Mouse (Mus musculus) G1E (cell line): ENCODE measurements around the gene Il25. TPM values are rescaled to one million over a fixed set of nuclear protein-coding genes. Genes with fewer than 3 reads are reported as not detected.
"Not testable (repeated sequence)": the region's sequence is repeated elsewhere in the genome, so short reads cannot be mapped to it uniquely, and the experiment has no call there.

Experiments used
- ATAC-seq: 2 replicates; pipeline ENCODE4 v1.8.0; 2016; ENCODE audit warnings: mild to moderate bottlenecking; ENCODE audit not compliant: insufficient number of reproducible peaks, poor library complexity, low FRiP score, severe bottlenecking; ENCODE audit errors: extremely low read depth
- DNase-seq: peaks from one replicate; pipeline ENCODE4 v3.0.0; 2012; ENCODE audit warnings: low spot score
- H3K27me3 ChIP-seq: 2 replicates; pipeline ENCODE4 v1.6.1; 2012; ENCODE audit warnings: mild to moderate bottlenecking, low read length, inconsistent platforms; ENCODE audit not compliant: insufficient read depth
- H3K36me3 ChIP-seq: replicated peaks from 2 replicates; pipeline ENCODE3; 2012; ENCODE audit warnings: mild to moderate bottlenecking, inconsistent platforms
- H3K4me1 ChIP-seq: 2 replicates; pipeline ENCODE4 v1.6.1; 2012; ENCODE audit warnings: low read depth, low read length, inconsistent platforms, mixed read lengths; ENCODE audit not compliant: insufficient read depth
- H3K4me3 ChIP-seq: 2 replicates; pipeline ENCODE4 v1.5.1; 2012; ENCODE audit warnings: low read depth, mild to moderate bottlenecking, inconsistent platforms, low read length, moderate library complexity, mixed read lengths
- H3K9me3 ChIP-seq: replicated peaks from 2 replicates; pipeline ENCODE4 v1.6.1; 2012; ENCODE audit warnings: inconsistent platforms
- CTCF ChIP-seq: IDR thresholded peaks from 2 replicates; pipeline ENCODE4 v1.5.1; 2012; ENCODE audit warnings: low read depth, low read length, inconsistent platforms, mixed read lengths
- GATA1 ChIP-seq: IDR thresholded peaks from 2 replicates; pipeline ENCODE4 v1.6.1; 2012; ENCODE audit warnings: borderline replicate concordance, low read length, inconsistent platforms, mixed read lengths
- GATA2 ChIP-seq: IDR thresholded peaks from 2 replicates; pipeline ENCODE4 v1.6.1; 2012; ENCODE audit warnings: low read depth, low read length, inconsistent platforms, borderline replicate concordance
- POLR2AphosphoS5 ChIP-seq: IDR thresholded peaks from 2 replicates; pipeline ENCODE4 v1.6.1; 2012; ENCODE audit warnings: low read depth, low read length, inconsistent platforms; ENCODE audit not compliant: insufficient replicate concordance
- TAL1 ChIP-seq: conservative IDR thresholded peaks from 2 replicates; pipeline ENCODE4 v1.6.1; 2012; ENCODE audit warnings: low read depth, low read length, inconsistent platforms, mixed read lengths
- polyA plus RNA-seq: library from polyadenylated mRNA; stranded (reverse); fragments of >175 nt; gene quantifications from 2 replicates; pipeline ENCODE4 v1.2.3, GENCODE M21; 2012
- total RNA-seq, 2 experiments: library from RNA; stranded (forward) in 1 of 2; stranded (reverse) in 1 of 2; fragments of 200-1000 nt in 1 of 2; fragments of >200 nt in 1 of 2; fragmentation: Nextera tagmentation in 1 of 2; gene quantifications; 2 replicates each; pipeline ENCODE4 v1.2.3; 2014 to 2017

Il25 gene
- total and polyA plus RNA-seq, 3 experiments = not detected

GRCm38 (mm10) chr14:54965044-54965443 is 32.5 kb downstream of the Il25 start:
- Histone ChIP-seq H3K36me3 (no peaks in the 10 kb centered on the region), H3K4me3 (no peak overlapping the region), H3K27me3 (peaks cover 30% of the 10 kb centered on the region), H3K4me1 (no peaks in the 10 kb centered on the region), H3K9me3 (no peaks in the 10 kb centered on the region)
- no peak for ATAC-seq
- DNase-seq = no peak
- no peak for TF ChIP-seq POLR2AphosphoS5
- no peak for TF ChIP-seq GATA1
- TF ChIP-seq TAL1 = no peak
- no peak for TF ChIP-seq GATA2
- TF ChIP-seq CTCF = no peak

GRCm38 (mm10) chr14:54965631-54966030 is 33.1 kb downstream of the Il25 start:
- Histone ChIP-seq H3K36me3 (no peaks in the 10 kb centered on the region), H3K4me1 (no peaks in the 10 kb centered on the region), H3K4me3 (no peak overlapping the region), H3K27me3 (peaks cover 30% of the 10 kb centered on the region), H3K9me3 (no peaks in the 10 kb centered on the region)
- no peak for DNase-seq
- TF ChIP-seq TAL1 (no peak), GATA2 (no peak), GATA1 (no peak), POLR2AphosphoS5 (no peak), CTCF (no peak)
- no peak for ATAC-seq

- Histone ChIP-seq H3K4me1 (no peaks in the 10 kb centered on the region), H3K4me3 (no peak within 1 kb of the TSS), H3K36me3 (no peaks in the 10 kb centered on the region), H3K27me3 (peaks cover 33% of the 10 kb centered on the region), H3K9me3 (no peaks in the 10 kb centered on the region)
- ATAC-seq = no peak
- DNase-seq = no peak
- TF ChIP-seq CTCF (no peak), GATA1 (no peak), TAL1 (no peak), POLR2AphosphoS5 (no peak), GATA2 (no peak)
These were observed 34.0 kb downstream of the Il25 start, which contains the start of gene Myh6 for GRCm38 (mm10) chr14:54966320-54966977. Gene Myh6 (minus strand): TSS chr14:54966927.

GRCm38 (mm10) chr14:54967874-54968273 is 35.4 kb downstream of the Il25 start:
- no peak overlapping the region for H3K4me3 ChIP-seq
- H3K36me3 ChIP-seq = no peaks in the 10 kb centered on the region
- no peaks in the 10 kb centered on the region for H3K4me1 ChIP-seq
- no peak for ATAC-seq
- DNase-seq = no peak
- no peak for TF ChIP-seq POLR2AphosphoS5
- no peak for TF ChIP-seq GATA1
- no peak for TF ChIP-seq GATA2
- no peak for TF ChIP-seq TAL1
- no peak for TF ChIP-seq CTCF
- H3K27me3 ChIP-seq = peaks cover 36% of the 10 kb centered on the region
- H3K9me3 ChIP-seq = no peaks in the 10 kb centered on the region

GRCm38 (mm10) chr14:54968344-54968743 is 35.8 kb downstream of the Il25 start:
- no peak for TF ChIP-seq POLR2AphosphoS5
- TF ChIP-seq GATA2 = no peak
- no peak for TF ChIP-seq GATA1
- TF ChIP-seq CTCF = no peak
- no peak overlapping the region for H3K4me3 ChIP-seq
- H3K27me3 ChIP-seq = peaks cover 39% of the 10 kb centered on the region
- ATAC-seq (no peak), DNase-seq (no peak)
- no peaks in the 10 kb centered on the region for H3K9me3 ChIP-seq
- no peaks in the 10 kb centered on the region for H3K4me1 ChIP-seq
- H3K36me3 ChIP-seq = no peaks in the 10 kb centered on the region

- not testable (repeated sequence) for H3K36me3 ChIP-seq, H3K4me1 ChIP-seq, DNase-seq, H3K4me3 ChIP-seq, H3K9me3 ChIP-seq, ATAC-seq
- peaks cover 40% of the 10 kb centered on the region for H3K27me3 ChIP-seq
These were observed 40.3 kb downstream of the Il25 start for GRCm38 (mm10) chr14:54972786-54973185.

GRCm38 (mm10) chr14:54974068-54974791 is 41.7 kb downstream of the Il25 start:
- no peaks in the 10 kb centered on the region for H3K9me3 ChIP-seq
- no peak for TF ChIP-seq GATA1
- no peak for TF ChIP-seq TAL1
- no peak for TF ChIP-seq GATA2
- no peak for TF ChIP-seq POLR2AphosphoS5
- TF ChIP-seq CTCF = no peak
- ATAC-seq = no peak
- no peaks in the 10 kb centered on the region for H3K36me3 ChIP-seq
- H3K27me3 ChIP-seq = peaks cover 45% of the 10 kb centered on the region
- no peak for DNase-seq
- no peak overlapping the region for H3K4me3 ChIP-seq
- H3K4me1 ChIP-seq = no peaks in the 10 kb centered on the region
